Mouse (Mus musculus): ENCODE data around the gene Mttp.

Mttp gene

DNA sequence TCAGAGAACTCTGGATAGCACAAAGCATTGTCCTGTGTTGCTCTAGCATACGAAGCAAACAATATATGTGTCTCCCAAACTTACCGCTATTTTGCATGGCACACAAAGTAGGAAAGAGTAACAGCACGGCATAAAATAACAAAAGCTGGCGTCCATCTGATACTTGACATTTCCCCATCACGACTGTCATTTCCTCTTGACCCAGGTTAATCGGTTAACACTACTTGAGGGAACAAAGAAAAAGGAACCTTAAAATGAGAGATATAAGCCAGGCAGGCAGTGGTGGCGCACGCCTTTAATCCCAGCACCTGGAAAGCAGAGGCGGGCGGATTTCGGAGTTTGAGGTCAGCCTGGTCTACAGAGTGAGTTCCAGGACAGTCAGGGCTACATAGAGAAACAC is 10.9 kb downstream of the Mttp start:
- no peak for DNase-seq

DNA sequence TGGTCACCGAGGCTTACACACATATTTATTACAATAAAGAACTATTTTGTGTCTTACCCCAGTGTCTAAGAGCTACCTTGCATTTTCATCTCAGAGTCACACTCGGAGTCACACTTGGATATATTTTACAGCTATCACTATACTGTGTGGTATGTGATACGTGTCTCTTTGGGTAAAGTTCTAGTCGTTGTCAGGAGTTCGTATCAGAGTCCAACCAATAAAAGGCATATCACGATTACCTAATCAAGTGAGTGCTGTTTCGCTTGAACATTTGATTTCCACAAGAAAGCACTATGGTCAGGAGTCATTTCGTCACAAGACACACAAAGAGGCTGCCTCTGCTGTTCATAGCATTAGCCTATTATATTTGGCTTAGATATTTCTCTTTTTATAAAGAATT is 11.3 kb downstream of the Mttp start:
- DNase-seq: no peak

DNA sequence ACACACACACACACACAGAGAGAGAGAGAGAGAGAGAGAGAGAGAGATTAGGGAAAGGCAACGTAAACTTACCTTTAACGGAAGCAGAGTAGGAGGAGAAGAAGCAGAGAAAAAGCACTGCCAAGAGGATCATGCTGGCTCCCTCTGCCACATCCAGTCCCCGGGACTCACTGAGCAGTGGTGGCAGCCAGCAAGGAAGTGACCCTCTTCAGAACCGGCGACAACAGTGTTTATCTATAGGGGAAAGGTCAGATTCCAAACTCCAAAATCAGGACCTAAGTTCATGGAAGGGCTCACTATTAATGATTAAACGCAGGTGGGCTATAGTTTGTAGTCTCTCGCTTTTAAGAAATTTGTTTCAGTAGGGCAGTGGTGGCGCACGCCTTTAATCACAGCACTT is 13.6 kb downstream of the Mttp start:
- DNase-seq: no peak

DNA sequence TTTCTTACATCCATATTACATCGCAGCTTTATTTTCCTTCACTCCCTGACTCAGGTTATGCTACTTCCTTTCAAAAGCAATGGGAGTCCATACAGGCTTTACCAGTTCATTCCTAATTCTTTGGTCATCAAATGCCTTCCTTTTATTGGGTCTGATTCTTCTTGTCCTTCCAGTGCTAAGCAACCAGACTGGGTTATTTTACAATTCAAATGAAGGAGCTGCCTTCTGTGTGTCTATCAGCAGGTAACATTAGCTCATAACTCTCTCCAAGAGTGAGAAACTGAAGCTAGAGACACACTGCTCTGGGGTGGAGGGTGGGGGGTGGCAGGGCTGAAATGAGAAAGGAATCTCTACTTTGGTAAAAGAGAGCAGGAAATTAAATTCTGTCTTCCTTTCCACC is 14.1 kb downstream of the Mttp start:
- no peak for DNase-seq

DNA sequence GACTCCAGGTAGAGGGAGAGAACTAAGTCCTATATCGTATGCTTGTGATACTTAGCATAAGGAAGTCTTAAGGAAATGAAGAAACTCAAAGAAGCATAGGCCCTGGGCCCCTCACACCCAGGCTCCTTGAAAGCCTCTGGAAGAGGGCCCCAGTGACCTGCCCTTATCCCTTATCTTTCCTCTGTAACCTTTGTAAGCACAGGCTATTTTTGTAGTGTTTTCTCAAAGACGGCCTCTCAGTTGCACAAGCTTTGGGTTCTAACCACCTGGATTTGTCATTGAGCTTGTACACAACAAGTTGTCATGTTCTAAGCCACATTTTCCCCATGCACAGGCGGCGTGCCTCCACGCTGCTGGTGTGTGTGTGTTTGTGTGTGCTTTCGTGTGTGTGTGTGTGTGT is 15.7 kb downstream of the Mttp start:
- no peak for DNase-seq

DNA sequence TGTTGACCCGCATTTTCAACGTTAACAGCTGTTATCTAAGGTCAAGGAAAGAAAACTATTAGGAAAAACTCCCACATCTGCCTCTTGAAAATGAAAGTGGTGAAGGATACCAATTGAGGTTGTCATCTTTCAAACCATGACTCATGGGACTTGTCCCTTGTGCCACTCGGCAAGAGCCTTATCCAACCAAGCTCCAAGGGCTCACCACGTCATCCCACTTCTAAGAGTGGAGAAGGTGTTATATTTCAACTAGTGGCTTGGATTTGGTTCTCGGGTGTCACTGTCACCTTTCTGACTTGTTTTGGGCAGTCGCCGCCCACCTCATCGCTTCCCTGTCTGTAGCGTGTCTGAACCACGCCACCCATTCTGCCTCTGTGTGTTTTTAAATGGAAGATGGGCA is 20.9 kb downstream of the Mttp start:
- no peak for DNase-seq

DNA sequence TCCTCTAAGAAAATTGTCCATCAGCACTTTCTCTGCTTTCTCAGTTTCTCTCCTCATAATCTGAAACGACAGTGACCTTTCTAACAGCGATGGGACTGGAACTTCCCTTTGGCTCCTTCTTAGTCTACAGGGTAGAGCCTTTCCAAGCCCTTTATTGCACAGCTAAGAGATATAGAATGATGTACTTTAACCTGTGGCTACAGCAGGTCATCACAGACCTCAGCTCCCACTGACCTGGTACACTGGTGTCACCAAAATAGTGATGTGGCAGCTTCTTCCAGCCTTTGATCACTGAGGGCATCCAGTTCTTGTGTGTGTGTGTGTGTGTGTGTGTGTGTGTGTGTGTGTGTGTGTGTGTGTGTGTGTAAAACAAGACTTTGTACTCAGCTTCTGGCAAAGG is 23.3 kb downstream of the Mttp start:
- no peak for DNase-seq

DNA sequence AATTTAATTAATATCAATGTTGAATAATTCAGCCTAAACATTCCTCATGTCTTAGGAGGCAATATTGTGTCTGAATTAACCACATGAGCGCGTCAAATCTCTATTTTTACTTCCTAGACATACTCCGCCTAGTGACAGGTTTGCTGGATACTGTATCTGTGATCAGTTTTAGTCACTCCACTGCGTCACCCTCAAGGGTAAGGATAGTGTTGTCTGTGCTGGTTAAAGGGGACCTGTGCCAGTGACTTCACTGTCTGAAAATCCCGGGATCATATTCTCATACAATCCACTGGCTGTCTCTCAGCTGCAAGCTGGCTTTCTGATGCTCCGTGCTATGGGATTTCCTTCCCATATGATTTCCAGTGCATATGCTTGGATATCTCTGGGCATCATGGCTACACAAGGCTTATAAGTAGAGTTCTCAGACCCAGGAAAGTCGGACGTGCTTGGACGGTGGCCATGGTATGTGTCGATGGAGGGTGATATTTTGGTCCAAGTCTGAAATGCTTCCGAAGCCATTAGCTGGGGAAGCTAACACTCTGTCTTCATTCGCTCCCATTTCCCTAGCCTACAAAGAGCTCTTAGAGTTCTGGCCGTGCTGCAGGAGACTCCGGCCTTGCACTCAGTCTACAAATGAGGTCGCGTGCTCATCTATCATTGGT is 25.2 kb downstream of the Mttp start:
- DNase-seq: no peak

DNA sequence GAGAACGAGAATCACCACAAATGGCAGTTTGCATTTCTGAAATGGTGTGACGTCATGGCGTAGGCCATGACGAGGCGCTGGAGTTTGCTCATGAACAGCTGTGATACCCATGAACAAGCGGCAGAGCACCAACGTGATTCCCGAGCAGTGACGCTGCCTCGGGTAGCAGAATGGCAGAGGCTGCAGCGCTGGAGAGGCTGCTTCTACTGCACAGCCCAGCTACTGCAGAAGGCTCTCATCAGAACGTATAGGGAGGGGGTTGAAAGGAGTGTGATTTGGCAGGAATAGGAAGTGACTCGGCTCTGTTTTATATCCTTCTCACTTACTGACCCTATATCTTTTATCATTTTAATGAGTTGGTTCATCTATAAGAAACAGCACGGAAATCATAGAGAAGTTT is 25.9 kb downstream of the Mttp start:
- DNase-seq: no peak

DNA sequence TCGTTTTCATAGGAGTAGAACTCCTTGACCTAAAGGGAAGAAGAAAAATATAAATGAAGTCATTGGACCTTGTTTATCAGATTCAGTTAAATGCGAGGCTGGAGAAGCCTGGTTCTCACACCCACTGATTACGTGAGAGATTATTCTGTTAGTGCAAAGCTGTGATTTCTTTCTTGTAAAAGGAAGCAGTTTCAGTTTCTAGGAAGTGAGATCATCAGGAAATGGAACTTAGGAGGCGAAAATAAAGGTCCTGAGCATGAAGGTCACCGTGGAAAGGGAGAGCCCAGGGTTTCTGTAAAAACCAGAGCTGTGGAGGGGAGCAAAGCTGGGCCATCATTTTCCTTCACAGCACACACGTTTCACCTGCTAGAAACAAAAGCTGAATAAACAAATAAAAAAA is 26.4 kb downstream of the Mttp start:
- DNase-seq: no peak

DNA sequence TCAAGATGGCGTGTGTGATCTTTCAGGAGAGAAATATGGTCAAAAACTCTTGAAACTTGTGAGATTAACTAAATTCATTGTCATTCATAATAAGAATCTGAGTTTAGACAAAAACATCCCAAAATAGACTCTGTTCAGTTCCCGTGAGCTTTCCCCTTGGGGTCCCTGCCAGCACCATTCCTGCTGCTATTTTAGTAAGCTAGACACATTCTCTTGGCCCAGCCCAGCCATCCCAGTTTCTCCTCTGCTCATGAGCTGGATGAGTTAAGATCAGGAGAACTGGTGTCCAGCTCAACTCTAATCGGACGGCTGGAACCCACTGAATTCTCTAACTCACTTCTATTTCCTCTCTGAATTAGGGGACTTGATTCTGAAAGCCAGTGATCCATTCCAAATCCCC is 27.9 kb downstream of the Mttp start:
- DNase-seq: no peak

DNA sequence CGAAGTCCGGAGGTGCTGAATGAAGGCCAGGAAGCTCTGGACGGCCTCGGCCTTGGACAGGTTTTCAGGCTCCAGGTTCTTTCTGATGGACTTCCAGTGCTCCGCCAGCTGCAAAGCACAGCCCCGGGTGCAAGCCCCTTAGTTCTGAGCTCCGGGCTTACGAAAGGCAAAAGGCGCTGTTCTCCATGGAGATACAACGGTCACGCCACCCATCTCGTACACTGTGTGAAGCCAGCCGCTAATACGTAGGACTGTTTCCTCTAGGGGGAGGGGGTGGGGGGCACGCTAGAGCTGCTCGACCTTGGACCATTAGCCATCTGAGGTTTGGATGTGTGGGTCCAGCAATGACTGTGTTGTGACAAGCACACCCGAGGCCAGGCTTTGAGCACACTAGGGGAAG is 30.7 kb downstream of the Mttp start:
- DNase-seq: no peak

DNA sequence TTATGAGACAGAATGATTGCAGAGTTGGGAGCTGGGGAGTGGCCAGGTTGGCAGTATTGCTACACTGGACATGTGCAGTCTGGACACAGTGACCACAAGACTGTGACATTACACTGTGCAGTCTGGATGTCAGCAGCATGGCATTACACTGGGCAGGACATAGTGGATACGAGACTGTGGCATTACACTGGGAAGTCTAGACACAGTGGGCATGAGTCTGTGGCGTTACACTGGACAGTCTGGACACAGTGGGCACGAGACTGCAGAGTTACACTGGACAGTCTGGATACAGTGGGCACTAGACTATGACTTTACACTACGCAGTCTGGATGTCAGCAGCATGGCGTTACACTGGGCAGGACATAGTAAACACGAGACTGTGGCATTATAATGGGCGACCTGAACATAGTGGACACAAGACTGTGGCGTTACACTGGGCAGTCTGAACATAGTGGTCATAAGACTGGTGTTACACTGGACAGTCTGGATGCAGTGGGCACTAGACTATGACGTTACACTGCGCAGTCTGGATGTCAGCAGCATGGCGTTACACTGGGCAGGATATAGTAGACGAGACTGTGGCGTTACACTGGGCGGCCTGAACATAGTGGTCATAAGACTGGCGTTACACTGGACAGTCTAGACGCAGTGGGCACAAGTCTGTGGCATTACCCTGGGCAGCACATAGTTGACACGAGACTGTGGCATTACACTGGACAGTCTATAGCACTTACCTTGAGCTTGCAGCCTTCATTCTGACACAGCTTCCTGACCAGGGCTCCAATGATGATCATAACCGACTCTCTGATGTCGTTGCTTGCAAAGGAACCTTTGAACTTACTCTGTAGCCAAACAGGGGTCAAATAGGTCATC is 33.6 kb downstream of the Mttp start:
- DNase-seq: no peak

DNA sequence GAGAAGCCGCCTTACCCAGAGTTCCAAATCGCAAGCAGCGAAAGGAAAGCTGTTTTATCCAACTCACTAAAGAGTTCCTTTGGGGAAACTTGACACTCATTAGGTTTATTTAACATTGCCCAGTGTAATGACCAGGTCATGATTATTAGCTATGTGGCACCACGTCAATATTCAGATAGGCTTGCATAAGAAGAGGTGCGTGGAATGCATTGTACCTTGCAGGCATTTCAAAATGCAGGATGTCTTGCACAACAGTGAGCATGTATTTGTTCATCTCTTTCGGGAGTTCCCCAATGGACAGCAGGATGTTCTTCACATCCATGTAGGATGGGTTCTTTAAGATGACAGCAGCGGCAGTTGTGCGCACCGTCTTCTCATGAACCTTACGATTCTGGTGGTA is 37.9 kb downstream of the Mttp start:
- no peak for DNase-seq

DNA sequence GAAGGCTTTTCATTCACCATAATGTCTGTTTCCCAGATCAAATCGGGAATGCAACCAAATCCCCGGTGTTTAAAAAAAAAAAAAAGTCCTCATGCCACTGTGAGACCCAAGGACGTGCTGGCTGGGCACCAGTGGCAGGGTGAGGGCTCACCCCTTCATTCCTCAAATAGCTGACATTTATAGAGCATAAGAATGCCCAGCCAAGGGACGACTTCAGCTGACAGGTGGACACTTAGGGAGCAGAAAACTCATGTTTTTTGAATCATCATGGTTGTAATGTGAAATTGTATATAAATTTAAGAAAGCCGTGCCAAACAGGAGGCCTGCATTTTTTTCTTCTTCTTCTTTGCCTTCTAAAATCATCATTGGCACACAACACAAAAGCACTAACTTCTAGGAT is 39.7 kb downstream of the Mttp start:
- no peak for DNase-seq

DNA sequence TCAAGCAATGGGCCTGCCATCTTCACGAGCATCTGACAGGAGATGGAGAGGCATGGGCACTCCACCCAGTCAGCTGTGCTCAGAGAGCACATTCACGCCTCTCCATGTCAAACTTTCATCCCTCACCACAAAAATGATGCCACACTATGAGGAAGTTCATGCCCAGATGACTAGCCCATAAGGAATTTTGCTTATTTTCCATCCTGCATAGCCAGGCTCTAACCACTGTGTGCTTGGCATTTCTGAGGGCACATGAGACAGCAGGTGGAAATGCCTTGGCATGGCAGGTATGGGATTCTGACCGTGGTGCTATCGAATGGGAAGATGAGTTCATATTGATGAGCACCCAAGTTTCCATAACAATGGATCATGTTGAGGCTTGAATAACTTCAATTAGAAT is 41.1 kb downstream of the Mttp start:
- no peak for DNase-seq

DNA sequence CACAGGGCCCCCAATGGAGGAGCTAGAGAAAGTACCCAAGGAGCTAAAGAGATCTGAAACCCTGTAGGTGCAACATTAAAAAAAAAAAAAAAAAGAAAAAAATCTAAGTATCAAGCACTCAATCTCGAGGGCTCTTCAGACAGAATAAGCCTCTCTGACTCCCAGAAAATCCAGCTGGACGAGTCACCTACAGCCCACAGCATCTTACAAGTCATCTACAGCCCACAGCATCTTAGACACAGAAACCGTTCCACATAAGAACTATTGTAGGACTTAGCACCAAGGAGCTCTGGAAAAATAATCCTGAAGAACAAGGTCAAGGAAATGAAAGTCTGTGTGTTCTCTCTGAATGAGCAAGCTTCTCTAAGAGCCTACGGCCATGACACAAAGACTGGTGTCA is 42.8 kb downstream of the Mttp start:
- no peak for DNase-seq

DNA sequence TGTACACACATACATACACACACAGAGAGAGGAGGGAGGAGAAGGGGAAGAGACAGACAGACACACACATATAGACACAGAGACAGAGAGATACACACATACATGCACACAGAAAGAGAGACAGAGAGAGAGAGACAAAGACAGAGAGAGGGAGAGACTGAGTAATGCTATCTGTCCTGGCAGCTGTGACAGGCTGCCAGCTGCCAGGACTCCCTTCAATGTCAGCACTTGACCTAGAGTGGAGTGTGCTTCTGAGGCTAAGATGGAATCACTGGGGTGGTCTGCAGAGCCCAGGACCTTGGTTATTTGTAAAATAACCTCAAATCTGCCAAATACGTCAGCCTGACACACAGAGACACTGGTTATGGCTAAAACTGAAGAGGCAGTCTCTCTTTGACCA is 47.0 kb downstream of the Mttp start:
- no peak for DNase-seq

DNA sequence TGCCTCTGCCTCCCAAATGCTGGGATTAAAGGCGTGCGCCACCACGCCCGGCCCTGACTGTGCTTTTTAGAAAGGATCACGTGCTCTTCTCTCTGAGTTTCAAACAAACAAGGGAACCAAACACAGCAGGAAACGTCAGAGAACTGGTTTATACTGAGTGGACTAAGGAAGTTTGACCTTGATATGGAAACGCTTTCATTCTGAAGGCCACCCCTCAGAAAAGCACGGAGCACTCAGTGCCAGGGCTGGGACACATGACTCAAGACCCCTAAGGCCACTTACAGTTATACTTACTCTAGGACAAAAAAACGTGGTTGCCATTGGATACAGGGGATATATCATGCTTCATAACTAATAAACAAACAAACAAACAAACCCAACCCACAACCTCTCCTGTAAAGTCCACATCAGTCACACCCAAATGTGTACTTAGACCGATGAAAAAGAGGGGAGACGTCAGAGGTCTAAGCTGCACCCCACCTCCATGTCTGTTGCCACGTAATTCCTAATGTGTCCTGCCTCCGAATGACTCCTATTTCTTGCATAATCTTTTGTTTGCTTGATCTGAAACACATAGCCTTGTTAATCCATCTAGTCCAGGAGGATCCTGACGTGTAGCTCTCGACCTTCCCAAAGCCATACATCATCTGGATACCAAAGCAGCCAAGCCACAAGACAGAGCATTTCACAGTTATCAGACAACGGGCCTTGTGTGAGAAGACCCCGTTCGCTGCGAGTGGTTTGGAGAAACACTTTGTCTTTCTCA is 48.3 kb downstream of the Mttp start:
- DNase-seq: no peak

DNA sequence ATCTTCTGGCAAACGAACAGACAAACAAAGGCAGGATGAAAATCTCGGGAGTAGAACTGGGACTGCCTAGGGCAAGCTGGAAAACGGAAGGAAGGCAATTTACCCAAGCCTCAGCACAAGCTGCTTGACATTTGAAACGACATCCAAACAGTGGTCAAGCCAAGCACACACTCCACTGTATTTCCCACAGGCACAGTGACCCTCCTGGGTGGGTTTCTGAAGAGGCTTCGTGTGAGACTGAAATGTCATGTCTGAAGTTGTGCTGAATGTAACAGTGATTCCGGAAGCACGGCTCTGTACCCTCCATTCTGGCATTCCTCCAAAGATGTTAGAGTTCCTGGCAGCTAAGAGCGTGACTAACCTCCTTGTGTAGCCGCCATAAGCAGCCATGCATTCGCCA is 49.0 kb downstream of the Mttp start:
- peak; percentile 47 to 48 for DNase-seq

DNA sequence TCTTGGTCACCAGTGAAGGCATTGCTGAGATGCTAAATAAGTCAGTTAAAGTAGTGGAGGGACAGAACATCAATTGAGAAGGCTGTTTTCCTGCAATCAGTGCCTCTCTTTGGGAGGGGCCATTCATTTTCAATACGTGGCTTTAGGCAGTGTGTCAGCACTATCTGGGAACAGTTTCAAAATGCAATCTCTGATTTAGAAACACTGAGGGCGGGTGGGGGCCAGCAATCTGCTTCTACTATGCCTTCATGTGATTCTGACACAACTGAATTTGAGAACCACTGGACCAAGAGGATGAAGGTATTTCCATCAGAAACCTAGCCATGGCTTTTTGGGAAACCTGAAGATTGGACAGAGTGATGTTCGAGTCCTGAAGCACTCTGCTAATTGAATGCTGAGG is 49.5 kb downstream of the Mttp start:
- DNase-seq: peak in 1 of 2 experiments; percentile 22

DNA sequence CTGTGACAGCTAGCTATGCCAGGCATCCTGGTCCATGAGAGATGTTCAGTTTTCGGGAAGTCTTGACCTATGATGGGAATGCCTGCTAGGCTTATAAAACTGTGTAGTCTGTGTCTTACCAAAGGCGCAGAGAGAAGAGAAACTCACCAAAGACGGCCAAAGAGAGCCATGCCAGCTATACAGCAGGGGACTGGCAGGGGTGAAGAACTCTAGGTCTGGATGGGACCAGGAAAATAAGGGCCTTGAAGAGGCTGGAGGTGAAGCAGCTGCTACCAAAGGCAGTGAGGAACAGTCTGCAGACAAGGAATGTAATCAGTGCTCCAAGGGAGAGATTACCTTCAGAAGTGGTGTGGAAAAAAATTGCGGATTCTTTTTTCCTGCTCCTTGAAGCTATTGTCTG is 60.9 kb downstream of the Mttp start:
- peak in 1 of 2 experiments; percentile 45 for DNase-seq

DNA sequence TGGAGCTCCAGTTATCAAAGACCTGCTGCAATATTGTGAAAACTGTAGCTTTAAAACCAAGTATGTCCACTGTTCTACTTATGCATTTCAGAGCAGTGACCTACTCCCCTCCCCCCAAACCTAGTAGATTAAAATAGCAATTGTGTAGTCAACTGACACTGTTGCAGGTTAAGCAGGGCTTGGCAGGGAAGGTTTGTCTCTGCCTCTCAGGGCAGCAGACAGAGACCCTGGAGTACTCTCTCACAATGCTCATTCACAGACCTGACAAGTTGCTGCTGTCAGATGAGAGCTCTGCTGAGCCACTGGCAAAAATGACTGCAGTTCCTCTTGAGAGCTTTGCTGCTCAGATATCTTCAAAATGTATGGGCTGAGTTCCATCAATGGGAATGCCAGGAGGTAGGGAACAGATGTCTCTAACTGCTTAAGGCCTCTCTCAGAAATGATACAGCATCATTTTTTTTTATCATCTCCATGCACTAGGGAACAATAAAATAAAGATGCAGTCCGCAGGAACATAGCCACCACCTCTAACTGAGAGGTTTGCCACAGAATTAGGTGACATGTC is 61.6 kb downstream of the Mttp start:
- DNase-seq: peak; percentile 32 to 53

DNA sequence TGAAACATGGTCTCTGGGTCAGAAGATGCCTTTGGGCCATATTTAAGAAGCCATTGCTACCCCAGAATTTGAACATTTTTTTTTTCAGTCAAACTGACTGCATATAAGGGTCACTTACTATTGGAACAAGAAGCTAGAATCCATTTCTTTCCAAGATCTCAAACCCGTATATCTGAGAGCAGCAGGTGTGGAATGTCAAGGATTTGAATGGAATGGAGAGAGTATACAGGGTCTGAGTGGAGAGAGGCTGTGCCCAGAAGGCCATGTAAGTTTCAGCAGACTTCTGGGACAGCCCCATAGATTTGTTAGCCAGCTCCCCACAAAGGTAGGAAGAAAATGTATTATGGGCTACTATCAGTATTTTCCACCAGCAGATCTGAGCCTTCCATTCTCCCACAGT is 66.1 kb downstream of the Mttp start:
- no peak for DNase-seq

All from cerebellum, postnatal 14 days (tissue).